Mouse (Mus musculus) midbrain, postnatal 0 days (tissue): ENCODE data around the gene Olfr1043. TPM values are rescaled to one million over a fixed set of nuclear protein-coding genes. Genes with fewer than 3 reads are reported as not detected.
"Not testable (repeated sequence)": the region's sequence is repeated elsewhere in the genome, so short reads cannot be mapped to it uniquely, and the experiment has no call there.

Experiments used
- ATAC-seq: fragments of 200-750 bp; cut with Nextera tagmentation; 2 replicates; pipeline ENCODE4 v1.8.0; 2017; ENCODE audit warnings: moderate number of reproducible peaks, mild to moderate bottlenecking, moderate TSS enrichment, moderate library complexity; ENCODE audit not compliant: low FRiP score
- DNase-seq: peaks from one replicate; pipeline ENCODE4 v3.0.0-alpha.2; 2015; ENCODE audit warnings: low spot score
- H3K27ac ChIP-seq: fragments of 300-500 bp; sonication (generic); 2 replicates; pipeline ENCODE4 v1.5.1; 2014; ENCODE audit warnings: low read depth, mild to moderate bottlenecking, low read length, mixed read lengths
- H3K27me3 ChIP-seq: fragments of 300-500 bp; sonication (generic); 2 replicates; pipeline ENCODE4 v1.6.1; 2014; ENCODE audit warnings: low read length, control low read depth, mixed read lengths; ENCODE audit not compliant: insufficient read depth
- H3K36me3 ChIP-seq: fragments of 300-500 bp; sonication (generic); 2 replicates; pipeline ENCODE4 v1.6.1; 2014; ENCODE audit warnings: low read length, control low read depth, mixed read lengths; ENCODE audit not compliant: insufficient read depth
- H3K4me1 ChIP-seq: fragments of 300-500 bp; sonication (generic); 2 replicates; pipeline ENCODE4 v1.6.1; 2014; ENCODE audit warnings: mild to moderate bottlenecking, control low read depth, antibody characterized with exemption, low read length, mixed read lengths; ENCODE audit not compliant: insufficient read depth
- H3K4me2 ChIP-seq: fragments of 300-500 bp; sonication (generic); 2 replicates; pipeline ENCODE4 v1.6.1; 2014; ENCODE audit warnings: low read depth, mild to moderate bottlenecking, low read length, mixed read lengths; ENCODE audit not compliant: poor library complexity, severe bottlenecking
- H3K4me3 ChIP-seq: fragments of 300-500 bp; sonication (generic); 2 replicates; pipeline ENCODE4 v1.5.1; 2014; ENCODE audit warnings: low read depth, mild to moderate bottlenecking, low read length, moderate library complexity
- H3K9ac ChIP-seq: fragments of 300-500 bp; sonication (generic); replicated peaks from 2 replicates; pipeline ENCODE4 v1.6.1; 2014; ENCODE audit warnings: mild to moderate bottlenecking, low read length, moderate library complexity, mixed read lengths; ENCODE audit not compliant: poor library complexity, severe bottlenecking
- H3K9me3 ChIP-seq: fragments of 300-500 bp; sonication (generic); 2 replicates; pipeline ENCODE4 v1.6.1; 2016; ENCODE audit warnings: low read length, control low read depth
- CTCF ChIP-seq: IDR thresholded peaks from 2 replicates; pipeline ENCODE4 v1.5.1; 2016; ENCODE audit warnings: antibody characterized with exemption, mild to moderate bottlenecking
- WGBS: fragments of 180-500 bp; shearing (Covaris S2); extraction: QIAGEN DNeasy Blood & Tissue Kit; methylation state at CpG from one replicate; pipeline ENCODE4 v1.1.7; 2014; 5-methylcytosine and 5-hydroxymethylcytosine counted together
- polyA plus RNA-seq: library from polyadenylated mRNA; unstranded; fragments of >200 nt; fragmentation: Nextera tagmentation; extraction: Ambion mirVana; gene quantifications from 2 replicates; pipeline ENCODE4 v1.2.1, GENCODE M21; 2015
- total RNA-seq: library from RNA; depleted of rRNA; stranded (reverse); fragments of >200 nt; gene quantifications from 2 replicates; pipeline ENCODE4 v1.2.3, GENCODE M21; 2014; rRNA removed

The Olfr1043 gene
- total RNA-seq = not detected in 2 replicates
- polyA plus RNA-seq = not detected in 2 replicates

- H3K27ac ChIP-seq = no peak within 1 kb of the TSS
- H3K9ac ChIP-seq = no peak within 1 kb of the TSS
- DNase-seq = no peak
- H3K27me3 ChIP-seq = no peaks in the 10 kb centered on the region
- no peaks in the 10 kb centered on the region for H3K4me1 ChIP-seq
- no peak for ATAC-seq
- TF ChIP-seq CTCF = no peak
- H3K9me3 ChIP-seq = no peaks in the 10 kb centered on the region
- H3K4me2 ChIP-seq = no peak within 1 kb of the TSS
- 91% methylated on average over 2 of the region's 2 CpGs for WGBS
- no peak within 1 kb of the TSS for H3K4me3 ChIP-seq
- no peaks in the 10 kb centered on the region for H3K36me3 ChIP-seq
Observed at GRCm38 (mm10) chr2:86167422-86167821, at the start of gene Olfr1043. Olfr1043 (minus strand) TSS chr2:86167522.

- no peak within 1 kb of the TSS for H3K9ac ChIP-seq
- H3K27me3 ChIP-seq = no peaks in the 10 kb centered on the region
- H3K4me2 ChIP-seq = no peak within 1 kb of the TSS
- H3K27ac ChIP-seq = no peak within 1 kb of the TSS
- no peak within 1 kb of the TSS for H3K4me3 ChIP-seq
- DNase-seq (no peak), ATAC-seq (no peak)
- TF ChIP-seq CTCF = no peak
- no peaks in the 10 kb centered on the region for H3K36me3 ChIP-seq
- no peaks in the 10 kb centered on the region for H3K9me3 ChIP-seq
- no peaks in the 10 kb centered on the region for H3K4me1 ChIP-seq
Observed at GRCm38 (mm10) chr2:86202909-86203308, 35.6 kb upstream of the Olfr1043 start, which contains the start of gene Olfr1045. Olfr1045 (minus strand) TSS chr2:86203009.

- H3K4me1 ChIP-seq = no peaks in the 10 kb centered on the region
- H3K36me3 ChIP-seq = no peaks in the 10 kb centered on the region
- H3K9ac ChIP-seq = no peak overlapping the region
- no peak overlapping the region for H3K4me2 ChIP-seq
- H3K9me3 ChIP-seq = no peaks in the 10 kb centered on the region
- ATAC-seq (no peak), DNase-seq (no peak)
- H3K27me3 ChIP-seq = no peaks in the 10 kb centered on the region
- no peak overlapping the region for H3K4me3 ChIP-seq
- TF ChIP-seq CTCF = no peak
- no peak overlapping the region for H3K27ac ChIP-seq
- 34% methylated on average over 1 of the region's 1 CpGs for WGBS
Observed at GRCm38 (mm10) chr2:86195863-86196262, 28.5 kb upstream of the Olfr1043 start.

- Histone ChIP-seq H3K4me2 (no peak within 1 kb of the TSS), H3K27ac (no peak within 1 kb of the TSS), H3K9me3 (no peaks in the 10 kb centered on the region), H3K4me1 (no peaks in the 10 kb centered on the region), H3K36me3 (no peaks in the 10 kb centered on the region), H3K27me3 (no peaks in the 10 kb centered on the region), H3K4me3 (no peak within 1 kb of the TSS), H3K9ac (no peak within 1 kb of the TSS)
- no peak for TF ChIP-seq CTCF
- ATAC-seq (no peak), DNase-seq (no peak)
Observed at GRCm38 (mm10) chr2:86185583-86185982, 18.3 kb upstream of the Olfr1043 start, which contains the start of gene Olfr52. Olfr52 (minus strand) TSS chr2:86185683.

GRCm38 (mm10) chr2:86179950-86180349 is 12.6 kb upstream of the Olfr1043 start:
- no peaks in the 10 kb centered on the region for H3K27me3 ChIP-seq
- ATAC-seq = no peak
- no peak overlapping the region for H3K9ac ChIP-seq
- no peak overlapping the region for H3K27ac ChIP-seq
- no peaks in the 10 kb centered on the region for H3K36me3 ChIP-seq
- 76% methylated on average over 3 of the region's 3 CpGs for WGBS
- DNase-seq = no peak
- no peaks in the 10 kb centered on the region for H3K4me1 ChIP-seq
- H3K4me2 ChIP-seq = no peak overlapping the region
- H3K9me3 ChIP-seq = no peaks in the 10 kb centered on the region
- H3K4me3 ChIP-seq = no peak overlapping the region
- no peak for TF ChIP-seq CTCF

GRCm38 (mm10) chr2:86177720-86178119 is 10.4 kb upstream of the Olfr1043 start, which contains the start of gene Olfr1044:
Olfr1044 (minus strand) TSS chr2:86177820.
- Histone ChIP-seq H3K27ac (no peak within 1 kb of the TSS), H3K27me3 (no peaks in the 10 kb centered on the region), H3K36me3 (no peaks in the 10 kb centered on the region), H3K9me3 (no peaks in the 10 kb centered on the region), H3K4me3 (no peak within 1 kb of the TSS), H3K4me2 (no peak within 1 kb of the TSS), H3K4me1 (no peaks in the 10 kb centered on the region), H3K9ac (no peak within 1 kb of the TSS)
- ATAC-seq (no peak), DNase-seq (no peak)
- TF ChIP-seq CTCF = no peak

GRCm38 (mm10) chr2:86175422-86175821 is 8.1 kb upstream of the Olfr1043 start:
- H3K36me3 ChIP-seq, ATAC-seq, H3K4me2 ChIP-seq, H3K4me3 ChIP-seq, DNase-seq, H3K9me3 ChIP-seq, H3K9ac ChIP-seq, H3K27me3 ChIP-seq, H3K4me1 ChIP-seq, H3K27ac ChIP-seq: not testable (repeated sequence)
- WGBS = 90% methylated on average over 7 of the region's 7 CpGs
